Mouse (Mus musculus) cerebellum, adult 9-11 months (tissue): Measurements from ENCODE around the gene Unc93a2.
"Not testable (repeated sequence)": the region's sequence is repeated elsewhere in the genome, so short reads cannot be mapped to it uniquely, and the experiment has no call there.

Experiments used
- DNase-seq: peaks from one replicate; pipeline ENCODE4 v3.0.0; 2022

Gene Unc93a2

DNA sequence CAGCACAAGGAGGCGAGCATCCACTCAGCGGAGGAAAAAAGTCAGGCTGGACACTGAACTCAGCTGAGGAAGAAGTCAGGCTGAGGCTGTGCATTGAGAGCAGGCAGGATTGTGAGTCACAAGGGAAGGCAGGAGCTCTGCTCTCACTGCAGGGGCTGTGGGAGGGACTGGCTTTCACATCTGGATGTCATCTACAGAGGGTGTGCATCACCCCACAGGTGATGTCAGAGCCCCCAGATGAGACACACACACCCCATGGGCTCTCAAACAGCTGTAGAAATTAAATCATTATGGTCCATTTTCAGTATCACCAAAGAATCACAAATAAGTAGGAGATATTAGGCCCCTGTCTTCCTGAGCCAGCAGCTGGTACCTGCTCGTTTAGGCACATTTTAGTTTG lies at the start of gene Unc93a2:
TSS of gene Unc93a2 (minus strand) at position 101 of the 400 bp plus-strand sequence.
- DNase-seq, result not testable (repeated sequence)

DNA sequence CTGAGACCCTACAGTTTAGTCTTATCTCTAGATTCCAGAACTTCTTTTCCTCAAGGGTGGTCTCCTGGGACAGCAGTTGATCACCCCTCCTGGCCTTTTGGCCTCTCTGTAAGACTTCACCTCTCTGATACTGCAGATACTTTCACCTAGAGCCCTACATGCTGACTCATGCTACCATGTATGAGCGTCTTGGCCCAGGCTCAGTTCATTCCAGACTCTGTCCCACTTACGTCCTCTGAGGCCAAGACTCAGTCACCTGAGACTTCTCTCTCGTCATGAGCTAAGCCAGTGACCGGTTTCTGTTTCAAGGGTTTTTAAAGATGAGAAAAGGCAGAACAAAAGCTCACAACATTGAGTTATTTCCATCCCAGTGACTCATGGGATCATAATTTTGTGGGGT lies 48.9 kb upstream of the Unc93a2 start:
- not testable (repeated sequence) for DNase-seq

DNA sequence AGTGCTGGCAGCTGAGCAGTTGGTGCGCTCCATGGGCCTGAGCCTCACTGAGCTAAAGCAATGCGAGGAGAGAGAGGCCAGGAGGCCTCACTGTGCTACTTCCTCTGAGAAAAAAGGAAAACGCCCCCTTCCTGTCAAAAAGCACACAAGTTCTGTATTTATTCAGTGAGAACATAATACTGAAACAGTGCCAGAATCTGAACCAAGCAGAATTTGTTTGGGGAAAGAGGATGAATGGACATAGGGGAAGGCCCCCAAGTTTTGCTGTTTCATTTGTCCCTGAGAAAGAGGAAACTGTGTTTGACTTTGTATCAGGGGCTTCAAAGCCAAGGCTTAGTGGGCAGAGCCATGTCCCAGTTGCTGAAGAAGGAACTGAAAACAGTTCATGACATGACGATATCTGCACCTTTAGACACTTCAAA lies 45.0 kb upstream of the Unc93a2 start:
- not testable (repeated sequence) for DNase-seq

DNA sequence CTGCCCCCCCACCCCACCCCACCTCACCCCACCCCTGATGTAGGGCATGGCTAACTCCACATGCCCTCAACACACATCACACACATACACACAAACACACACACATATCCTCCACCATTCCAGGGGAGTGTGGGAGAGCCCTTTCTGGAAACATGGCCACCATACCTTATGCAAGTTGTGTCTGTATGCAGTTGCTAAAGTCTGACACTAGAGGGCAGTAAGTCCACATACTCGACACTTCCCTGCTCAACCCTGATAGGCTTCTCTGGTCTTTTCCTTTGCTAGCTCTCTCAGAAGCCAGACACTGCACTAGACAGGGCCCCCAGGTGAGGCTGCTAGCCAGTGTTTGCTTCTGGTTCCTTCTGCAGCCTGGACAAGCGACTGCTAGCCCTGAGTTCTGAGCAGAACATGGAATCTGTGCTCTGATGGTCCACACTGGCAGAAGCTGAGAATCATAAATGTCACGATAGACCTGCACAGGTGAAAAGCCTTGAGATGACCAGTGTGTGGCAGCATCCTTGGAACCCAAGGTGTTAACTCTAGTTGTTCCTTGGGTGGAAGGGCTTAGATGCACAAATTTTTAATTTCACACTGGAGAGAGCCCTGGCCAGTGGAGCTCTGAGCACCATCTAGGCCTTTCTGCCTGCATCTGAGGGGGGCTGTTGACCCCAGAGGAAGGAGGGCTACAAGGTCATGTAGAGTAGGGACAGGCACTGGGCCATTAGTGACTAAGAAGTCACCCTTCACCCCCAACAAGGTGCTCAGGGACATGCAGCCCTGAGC lies 35.1 kb upstream of the Unc93a2 start:
- DNase-seq, result not testable (repeated sequence)

DNA sequence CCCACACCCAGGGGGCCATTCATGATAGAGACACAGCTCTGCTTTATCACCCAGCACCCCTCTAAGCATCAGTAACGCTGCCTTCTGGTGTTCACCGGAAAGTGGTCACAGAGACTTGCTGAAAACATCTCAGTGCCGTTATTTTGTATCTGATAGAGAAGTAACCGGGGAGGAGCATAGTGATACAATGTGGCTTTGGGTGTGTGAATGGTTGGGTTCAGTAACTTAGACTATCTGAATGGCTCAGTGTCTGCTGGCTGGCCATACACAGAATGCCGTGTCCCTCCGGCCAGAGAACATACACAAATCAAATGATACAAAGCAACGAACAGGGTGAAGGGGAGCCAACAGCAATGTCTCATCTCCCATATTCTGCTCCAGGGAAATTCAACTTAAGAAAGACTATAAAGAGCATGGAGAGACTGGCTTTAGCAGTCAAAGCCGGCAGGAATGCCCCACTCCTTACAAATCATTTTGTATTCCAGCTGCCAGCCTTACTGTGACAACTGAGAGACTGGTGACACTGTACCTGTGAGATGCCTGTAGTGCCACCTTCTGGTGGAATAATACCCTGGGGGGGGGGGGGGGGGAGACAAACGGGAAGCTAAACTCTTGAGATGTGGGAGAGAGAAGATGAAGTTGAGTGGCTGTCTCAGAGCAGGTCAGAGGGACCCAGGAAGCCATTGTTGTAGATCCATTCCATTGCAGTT lies 29.5 kb upstream of the Unc93a2 start:
- not testable (repeated sequence) for DNase-seq

DNA sequence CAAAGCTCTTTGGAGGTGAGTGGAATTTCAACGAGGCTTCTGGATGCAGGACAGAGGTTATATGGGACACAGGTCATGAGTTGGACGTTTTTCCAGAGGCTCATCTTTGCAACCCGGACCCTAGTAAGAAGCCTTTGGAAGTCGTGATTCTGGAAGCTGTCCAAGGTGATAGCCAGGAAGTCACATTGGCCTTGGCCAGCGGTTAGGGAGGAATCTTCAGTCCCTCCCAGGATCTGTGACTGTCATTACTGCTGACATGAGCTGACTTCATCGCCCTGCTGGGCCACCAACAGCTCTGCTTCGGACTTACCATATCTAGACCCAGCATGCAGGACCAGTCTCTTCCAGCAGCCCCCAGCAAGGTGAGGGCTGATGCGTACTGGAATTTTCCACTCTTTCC lies 28.1 kb upstream of the Unc93a2 start:
- DNase-seq, result not testable (repeated sequence)

DNA sequence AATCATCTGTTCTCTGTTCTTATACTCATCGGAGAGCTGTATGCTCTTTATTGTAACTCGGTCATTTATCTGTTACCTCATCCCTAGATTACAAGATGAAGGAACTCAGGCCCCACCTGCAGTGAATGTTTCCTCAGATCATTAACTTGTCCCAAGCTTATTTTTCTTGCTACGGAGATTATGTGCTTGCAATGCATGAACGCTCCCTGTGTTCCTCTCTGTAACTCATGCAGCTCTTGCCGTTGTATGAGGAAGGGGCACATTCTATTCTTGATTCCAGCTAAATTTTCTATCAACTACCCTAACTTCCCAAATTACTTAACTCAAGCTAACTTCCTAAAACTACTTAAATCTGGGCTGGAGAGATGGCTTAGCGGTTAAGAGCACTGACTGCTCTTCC lies 14.5 kb upstream of the Unc93a2 start:
- not testable (repeated sequence) for DNase-seq

DNA sequence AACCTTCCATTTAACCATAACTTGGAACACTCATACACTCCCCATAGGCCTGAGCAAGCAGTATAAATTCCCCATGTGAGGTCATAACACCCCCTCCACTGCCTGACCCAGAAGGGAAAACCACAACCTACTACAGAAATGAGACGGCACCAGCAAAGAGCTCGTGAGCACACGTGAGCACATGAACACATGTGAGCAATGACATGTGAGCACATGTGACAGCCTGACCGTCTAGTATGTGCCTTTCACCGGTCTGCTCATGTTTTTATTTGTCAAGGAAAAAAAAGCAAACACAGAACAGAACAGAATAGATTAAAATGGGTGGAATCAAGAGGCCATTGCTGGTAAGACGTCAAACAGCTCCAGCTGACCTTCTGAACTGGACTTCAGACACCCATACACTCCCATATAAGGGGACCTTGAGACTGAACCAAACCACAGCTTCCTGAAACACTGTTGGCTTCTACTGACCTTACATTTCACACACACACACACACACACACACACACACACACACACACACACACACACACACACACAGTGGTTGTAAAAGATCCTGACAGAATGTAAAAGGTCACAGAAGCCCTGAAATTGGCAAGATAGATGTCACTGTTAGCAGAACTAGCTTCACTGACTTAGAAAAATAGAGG lies 13.1 kb upstream of the Unc93a2 start:
- not testable (repeated sequence) for DNase-seq

DNA sequence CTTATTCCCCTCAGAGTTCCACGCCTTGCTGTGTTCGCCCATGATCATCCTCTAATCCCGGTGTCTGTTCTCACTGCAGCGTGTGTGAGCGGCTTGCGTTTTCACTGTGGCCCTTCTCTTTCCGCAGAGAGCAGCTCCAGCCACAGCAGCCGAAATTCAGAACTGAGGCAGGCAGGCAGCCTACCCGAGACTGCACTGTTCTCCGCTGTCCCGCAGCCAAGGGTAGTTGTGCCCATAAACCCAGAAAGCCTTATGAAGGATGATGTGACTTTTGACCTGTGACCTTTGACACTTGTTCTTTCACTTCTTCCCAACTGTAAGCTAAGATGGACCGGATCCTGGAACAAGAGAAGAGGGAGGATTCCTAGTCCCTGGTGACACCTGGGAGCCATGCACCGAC lies 11.8 kb upstream of the Unc93a2 start:
- not testable (repeated sequence) for DNase-seq

DNA sequence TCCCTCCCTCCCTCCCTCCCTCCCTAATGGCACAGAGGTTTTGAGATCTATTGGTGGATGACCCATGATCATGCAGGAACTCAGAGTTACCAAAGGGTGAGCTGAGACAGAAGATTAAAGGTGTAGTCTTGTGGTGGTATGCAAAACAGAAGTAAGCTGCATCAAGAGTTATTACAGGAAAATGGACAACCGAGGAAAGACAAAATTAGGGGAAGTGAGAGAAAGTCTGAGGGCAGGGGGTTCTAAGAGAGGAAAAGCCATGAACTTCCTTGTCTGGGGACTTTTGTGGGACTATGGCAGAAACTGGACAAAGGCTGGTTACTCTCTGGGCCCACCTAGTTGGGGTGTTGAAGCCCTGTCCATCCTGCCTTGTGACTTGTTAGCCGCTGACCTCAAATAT lies 11.0 kb upstream of the Unc93a2 start:
- not testable (repeated sequence) for DNase-seq

DNA sequence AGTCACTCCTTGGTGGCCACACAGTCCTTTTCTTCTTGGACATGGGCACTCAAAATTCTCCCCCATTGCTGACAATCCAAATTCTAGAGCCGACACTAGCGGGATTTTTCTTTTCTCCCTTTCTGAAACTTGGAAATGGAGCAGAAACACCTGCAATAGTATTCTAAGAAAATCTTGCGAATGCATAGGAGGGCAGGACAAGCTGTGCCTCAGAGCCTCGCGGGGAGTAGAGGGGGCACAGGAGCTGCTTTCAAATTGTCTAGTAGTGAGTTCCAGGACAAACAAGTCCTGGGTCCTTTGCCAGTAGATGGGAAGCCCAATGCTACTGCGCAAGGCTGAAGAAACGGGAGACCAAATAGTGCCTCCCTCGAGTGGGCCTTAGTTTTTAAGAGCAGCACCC lies 10.4 kb upstream of the Unc93a2 start:
- DNase-seq, result not testable (repeated sequence)

DNA sequence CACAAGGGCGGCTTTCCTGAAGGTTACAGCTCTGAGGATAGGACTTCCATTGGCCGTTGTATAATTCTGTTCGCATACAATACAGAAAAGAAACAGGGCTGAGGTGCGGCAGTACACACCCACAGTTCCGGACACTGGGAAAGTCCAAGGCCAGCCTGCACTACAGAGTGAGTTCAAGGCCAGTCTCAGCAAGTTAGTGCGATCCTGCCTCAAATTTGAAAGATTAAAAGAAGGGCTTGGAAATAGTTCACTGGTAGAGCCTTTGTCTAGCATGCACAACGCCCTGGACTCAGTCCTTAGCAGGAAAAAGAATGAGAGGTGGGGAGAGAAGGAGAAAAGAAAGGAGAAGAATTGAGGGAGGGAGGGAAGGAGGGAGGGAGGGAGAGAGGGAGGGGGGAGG lies 9.9 kb upstream of the Unc93a2 start:
- not testable (repeated sequence) for DNase-seq

DNA sequence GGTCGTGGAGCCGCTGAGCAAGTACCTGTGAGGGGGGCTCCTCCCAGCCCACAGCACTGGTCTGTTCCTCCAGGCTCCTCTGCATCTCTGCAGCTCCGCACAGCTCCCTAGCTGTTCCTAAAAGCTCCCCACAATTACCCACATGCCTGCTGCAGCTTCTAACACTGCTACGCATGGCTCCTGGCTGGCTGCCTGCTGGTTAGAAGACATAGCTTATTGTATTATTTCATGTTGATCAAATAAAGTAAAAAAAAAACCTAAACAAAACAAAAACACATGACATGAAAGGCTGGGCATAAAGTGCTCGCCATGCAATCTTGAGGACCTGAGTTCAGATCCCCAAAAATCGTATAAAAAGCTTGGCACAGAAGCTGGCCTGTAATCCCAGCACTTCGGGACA lies 4.6 kb upstream of the Unc93a2 start:
- not testable (repeated sequence) for DNase-seq

DNA sequence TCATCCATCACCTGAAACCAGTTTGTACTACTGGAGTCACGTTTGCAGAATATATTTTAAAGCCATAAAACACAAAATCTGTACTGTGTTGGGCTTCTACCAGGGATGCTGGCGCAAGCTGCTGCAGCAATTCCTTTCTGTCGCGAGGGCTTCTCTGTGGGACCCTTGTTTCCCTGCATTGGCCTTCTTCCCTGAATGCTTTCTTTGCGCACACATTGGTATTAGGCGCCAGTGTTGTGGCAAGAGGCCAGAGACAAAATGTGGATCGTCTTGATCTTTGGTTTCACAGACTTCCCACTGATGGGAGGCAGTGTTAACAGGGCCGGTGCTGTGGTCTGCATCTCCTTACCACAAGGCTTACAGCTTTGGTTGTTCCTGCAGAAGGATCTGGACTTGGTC lies 3.7 kb upstream of the Unc93a2 start:
- DNase-seq, result not testable (repeated sequence)

DNA sequence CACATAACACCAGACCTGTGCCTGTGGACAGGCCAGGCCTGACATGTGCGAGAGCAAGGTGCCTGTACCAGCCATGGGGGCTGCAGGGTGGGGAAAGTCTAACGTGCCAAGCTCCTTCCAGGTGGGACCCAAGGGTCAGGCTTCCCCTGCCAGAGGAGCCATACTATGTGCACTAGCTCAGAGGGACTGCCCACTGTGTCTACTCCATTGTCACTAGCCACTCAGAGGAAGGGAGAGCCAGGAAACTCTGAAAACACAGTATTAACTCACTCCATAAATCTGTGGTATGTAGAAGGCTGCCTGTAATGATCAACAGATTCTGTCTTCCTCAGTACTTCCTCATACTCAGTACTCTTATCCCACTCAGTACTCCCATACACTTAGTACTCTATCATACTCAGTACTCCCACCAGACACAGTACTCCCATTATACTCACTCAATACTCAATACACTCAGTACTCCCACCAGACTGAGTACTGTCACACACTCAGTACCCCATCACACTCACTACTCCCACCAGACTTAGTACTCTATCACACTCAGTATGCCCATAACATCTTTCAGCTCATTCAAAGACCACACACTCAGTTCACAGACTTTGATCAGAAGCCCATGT lies 3.2 kb upstream of the Unc93a2 start:
- not testable (repeated sequence) for DNase-seq

DNA sequence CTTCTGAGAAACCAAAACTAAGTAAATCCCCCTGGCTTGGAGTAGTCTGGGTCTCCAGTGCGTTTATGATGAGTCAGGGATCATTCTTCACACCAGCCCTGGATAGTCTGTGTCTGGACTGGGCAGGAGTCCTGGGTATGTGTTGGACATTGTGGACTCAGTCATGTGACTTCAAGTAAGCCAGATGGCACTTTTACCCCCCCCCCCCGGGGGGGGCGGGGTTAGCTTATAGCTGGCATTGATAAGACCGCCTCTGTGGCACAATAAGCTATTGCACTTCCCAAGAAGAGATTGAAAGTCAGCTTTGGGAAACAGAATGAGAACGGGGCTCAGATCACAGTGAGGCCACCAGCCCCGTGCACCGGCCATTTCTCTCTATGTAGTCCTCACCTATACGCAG lies 752 bp upstream of the Unc93a2 start:
- not testable (repeated sequence) for DNase-seq

DNA sequence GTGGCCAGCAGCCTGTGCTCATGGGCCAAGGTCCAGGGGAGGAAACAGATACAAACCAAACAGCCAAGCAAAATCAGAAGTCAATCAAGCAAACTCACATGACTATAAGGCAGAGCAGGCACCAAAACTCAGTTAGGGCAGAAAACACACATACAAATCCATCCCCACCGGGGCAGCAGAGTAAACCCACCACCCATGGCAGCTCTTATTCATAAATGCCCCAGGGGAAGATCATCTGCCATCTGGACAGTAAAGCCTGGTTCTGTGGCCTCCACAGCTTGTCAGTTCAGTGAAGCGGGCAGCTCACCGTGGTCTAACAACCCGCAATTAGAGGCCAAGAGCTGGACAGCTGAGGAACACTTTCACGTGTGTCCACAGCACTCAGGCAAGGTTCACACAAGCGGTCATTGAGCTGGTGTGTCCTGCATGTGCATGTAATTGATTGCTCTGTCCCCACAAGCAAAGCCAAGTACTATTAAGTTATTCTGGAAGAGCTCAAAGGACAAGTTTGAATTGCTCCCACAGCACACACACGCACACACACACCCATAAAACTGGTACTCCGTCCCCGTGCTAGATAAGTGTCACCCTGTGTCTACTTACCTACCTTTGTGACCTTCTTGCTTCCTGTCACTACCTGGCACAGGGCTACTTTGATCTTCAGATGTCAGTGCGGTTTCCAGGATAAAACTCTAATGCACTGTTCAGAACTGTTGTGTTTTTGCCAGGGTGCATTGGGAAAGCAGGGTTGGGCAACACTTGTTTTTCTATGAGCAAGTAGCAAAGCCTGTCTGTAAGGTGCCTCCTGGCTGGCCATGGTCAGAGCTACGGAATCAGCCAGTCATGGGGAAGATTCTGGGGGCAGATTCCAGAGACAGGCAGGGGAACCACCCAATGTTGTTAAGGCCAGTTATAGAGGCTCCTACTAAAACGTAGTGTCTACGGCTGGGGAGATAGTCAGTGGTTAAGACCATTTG lies 1.8 kb downstream of the Unc93a2 start:
- not testable (repeated sequence) for DNase-seq

DNA sequence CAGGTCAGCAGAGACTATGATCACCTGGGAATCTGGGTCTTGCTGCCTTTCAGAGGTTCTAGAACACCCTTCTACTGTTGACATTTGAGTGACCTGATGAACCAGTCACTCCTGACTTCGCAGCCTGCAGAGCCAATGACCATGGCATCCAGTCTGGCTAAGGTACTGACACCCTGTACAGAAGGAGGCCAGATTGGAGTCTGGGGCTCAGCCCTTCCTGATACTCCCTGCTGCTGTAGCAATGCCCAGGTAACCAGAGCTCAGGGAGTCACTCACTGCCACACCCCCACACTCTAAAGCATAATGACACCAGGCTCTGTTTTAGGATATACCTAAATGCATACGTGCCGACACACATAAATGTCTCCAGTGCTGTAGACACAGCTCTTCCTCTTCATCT lies 2.6 kb downstream of the Unc93a2 start:
- DNase-seq, result not testable (repeated sequence)

DNA sequence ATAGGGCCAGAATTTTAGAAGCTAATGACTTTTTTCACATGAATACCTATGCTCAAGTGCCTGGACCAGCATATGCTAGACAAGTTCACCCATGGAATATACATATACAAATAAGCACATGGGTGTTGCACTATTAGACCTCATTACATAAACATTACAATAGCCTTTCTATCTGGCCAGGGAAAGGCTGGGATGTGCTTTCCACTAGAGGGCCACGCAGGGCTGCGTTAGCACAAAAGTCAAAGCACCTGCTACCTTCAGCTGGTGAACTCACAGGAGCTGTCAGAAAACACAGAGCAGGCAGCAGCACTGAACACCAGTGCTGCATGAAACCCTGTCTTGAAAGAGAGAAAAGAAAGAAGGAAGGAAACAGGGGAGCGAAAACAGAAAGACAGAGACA lies 7.4 kb downstream of the Unc93a2 start:
- DNase-seq, result not testable (repeated sequence)

DNA sequence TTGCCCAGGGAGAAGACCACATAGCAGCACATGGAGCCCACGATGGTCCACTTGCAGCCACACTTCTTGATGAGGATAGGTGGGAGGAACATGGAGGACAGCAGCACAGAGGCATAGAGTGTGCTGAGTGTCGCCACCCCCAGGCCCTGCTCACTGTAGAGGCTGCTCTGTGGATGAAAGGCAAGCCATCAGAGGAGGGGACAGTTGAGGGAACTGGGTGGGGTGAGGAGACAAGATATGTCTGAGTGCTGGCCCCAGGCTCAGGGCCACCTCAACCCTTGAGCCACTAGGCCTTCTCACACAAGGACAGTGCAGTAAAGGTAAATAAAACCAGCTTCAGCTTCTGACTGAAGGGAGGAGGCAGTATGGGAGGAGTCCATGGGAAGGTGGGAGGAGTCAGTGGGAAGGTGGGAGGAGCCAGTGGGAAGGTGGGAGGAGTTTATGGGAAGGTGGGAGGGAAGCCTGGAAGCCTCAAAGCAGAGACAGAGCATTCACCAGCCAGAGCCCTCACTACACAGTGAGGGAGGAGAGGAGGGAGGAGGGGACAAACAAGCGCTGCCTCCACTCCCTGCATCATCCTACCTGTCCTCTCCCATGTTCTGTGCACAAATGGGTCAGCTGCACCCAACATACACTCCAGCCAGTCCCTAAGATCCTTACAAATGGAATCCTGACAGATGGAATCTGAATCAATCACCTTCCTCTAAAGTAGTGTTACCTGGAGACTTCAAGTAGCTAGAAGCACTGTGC lies 8.1 kb downstream of the Unc93a2 start:
- DNase-seq, result not testable (repeated sequence)

DNA sequence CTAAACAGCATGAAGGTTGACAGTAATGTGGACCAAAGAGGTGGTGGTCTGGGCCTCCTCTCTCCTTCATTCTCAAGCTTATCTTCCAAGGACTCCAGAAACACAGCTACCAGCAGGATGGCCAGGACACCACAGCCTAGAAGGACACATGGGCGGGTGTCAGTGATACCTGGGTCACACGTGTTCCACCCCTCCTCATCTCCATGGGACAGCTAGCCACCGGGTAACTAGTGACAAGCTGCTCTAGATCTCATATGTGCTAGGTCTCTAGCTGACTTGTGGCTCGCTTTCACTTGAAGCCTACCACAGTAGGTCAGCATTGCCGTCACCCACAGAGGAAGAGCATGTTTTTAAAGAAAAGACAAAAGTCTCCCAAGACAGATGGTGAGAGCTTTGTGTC lies 13.4 kb downstream of the Unc93a2 start, which contains the start of gene Gm49630:
TSS of gene Gm49630 (minus strand) at position 101 of the 400 bp plus-strand sequence.
- DNase-seq, result not testable (repeated sequence)
